Mouse (Mus musculus) hindlimb bud, embryonic 11.5 days (tissue): ENCODE data around the gene Vps13d.

Experiments
- DNase-seq: peaks from one replicate; pipeline ENCODE4 v3.0.0-alpha.2; 2012; ENCODE audit warnings: low read depth, low spot score; ENCODE audit errors: extremely low spot score

Gene Vps13d

DNA sequence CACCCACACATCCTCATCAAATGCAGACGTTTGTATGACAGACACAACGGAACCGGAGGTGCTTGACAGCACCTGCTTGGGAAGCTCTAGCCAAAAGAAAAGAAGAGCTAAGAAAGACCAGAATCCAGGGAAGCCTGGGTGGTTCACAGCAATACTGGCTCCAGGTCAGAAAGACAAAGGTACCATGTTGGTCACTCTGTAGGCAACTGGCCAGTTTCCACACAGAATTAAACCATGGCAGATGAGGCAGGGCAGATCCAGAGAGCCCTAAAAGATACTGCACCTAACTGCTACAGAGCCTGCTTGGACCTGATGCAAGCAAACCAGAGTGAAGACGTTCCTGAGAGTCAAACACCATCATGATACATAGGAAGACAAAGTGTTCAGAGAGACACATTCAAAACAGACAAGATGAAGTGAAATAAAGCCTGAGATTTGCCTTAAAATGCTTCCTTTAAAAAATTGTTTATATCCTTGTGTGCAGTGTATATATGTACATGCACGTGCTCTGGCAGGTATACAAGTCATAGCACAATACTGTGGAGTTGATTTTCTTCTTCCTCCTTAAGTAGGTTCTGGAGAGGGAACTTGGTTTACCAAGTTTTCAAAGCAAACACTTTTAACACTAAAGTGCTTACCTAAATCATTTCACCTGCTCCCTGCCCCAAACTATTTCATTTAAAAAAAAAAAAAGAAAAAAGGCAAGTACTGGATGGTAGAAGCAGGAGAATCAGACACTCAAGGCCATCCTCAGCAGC lies 44.3 kb downstream of the Vps13d start:
- DNase-seq, result no peak

GRCm38 (mm10) chr4:145147006-145147961 lies 47.5 kb downstream of the Vps13d start:
- DNase-seq, result no peak

DNA sequence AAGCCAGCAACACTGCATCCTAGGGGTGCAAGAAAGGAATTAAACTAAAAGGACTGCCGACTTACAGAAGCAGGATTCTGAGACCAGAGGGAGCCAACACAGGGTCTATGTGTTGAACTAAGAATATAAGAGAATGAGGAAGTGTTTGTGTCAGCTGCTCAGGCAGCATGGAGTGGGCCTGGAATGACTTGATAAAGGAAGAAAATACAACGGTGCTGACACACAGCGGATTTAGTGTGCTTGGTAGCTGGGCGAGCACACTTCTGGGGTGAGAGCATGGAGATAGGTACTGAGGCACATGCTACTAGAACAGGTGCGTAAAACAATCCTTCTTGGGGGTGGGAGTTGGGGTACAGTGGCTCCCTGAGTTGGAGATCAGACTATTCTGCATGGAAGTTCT lies 51.3 kb downstream of the Vps13d start:
- no peak for DNase-seq

GRCm38 (mm10) chr4:145136705-145137104 lies 58.1 kb downstream of the Vps13d start:
- DNase-seq, result no peak

- DNase-seq, result no peak
Measured at GRCm38 (mm10) chr4:145135473-145135872, 59.3 kb downstream of the Vps13d start.

GRCm38 (mm10) chr4:145130772-145131171 lies 64.0 kb downstream of the Vps13d start:
- no peak for DNase-seq

GRCm38 (mm10) chr4:145129956-145130548 lies 64.8 kb downstream of the Vps13d start:
- no peak for DNase-seq

- DNase-seq, result no peak
Measured at GRCm38 (mm10) chr4:145125463-145126220, 69.2 kb downstream of the Vps13d start.

DNA sequence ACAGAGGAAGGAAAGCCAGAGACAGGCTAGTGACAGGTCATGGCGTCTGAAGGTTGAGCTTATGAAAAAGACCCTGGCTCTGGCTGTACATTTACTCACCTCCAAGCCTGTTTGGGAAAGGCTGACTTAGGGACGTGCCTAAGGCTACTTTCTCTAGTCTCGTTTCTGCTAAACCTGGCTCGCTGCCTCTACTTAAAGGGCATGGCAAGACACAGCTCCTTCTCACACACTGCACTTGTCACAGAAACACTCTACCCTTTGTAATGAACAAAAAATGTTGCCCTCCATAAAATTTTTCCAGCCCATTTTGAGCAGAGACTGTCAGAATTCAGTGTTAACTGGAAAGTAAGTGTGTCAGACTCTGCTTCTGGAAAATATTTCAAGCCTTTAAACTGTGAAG lies 70.4 kb downstream of the Vps13d start:
- DNase-seq, result no peak

DNA sequence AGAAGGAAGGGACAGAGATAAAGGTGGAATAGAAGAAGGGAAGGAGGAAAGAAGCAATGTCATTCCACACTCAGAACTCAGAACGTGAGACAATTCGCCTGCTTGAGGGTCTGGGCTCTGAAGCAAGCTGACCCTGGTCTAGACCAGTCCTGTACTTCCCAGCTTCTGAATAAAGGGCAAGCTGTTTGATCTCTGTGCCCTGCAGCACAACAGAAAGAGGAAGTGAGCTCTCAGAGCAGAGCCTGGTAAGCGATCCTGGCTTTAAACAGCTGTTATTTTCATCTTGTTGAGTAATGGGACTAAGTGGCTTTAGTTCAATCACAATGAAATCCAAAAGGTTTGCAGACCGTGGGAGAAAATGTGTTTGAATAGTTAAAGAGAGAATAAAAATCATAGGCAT lies 83.2 kb downstream of the Vps13d start:
- DNase-seq, result no peak

DNA sequence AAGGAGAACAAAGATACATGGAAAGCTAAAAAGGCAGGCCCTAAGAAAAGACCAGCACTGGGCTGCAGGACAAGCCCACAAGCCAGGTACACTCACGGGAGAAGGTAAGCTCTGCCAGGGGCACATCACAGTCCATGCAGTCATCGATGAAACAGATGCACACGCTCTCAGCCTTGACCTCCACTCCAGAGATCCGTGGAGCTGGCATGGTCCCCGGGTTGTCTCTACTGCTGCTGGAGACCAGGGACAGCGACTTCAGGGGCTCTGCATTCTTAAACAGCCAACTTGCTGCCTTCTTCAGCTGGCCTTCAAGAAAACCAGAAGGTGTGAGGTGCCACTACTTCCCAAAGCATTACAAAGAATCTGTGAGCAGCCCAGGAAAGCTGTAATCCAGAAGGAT lies 84.1 kb downstream of the Vps13d start:
- no peak for DNase-seq

GRCm38 (mm10) chr4:145106796-145107195 lies 88.0 kb downstream of the Vps13d start:
- DNase-seq, result no peak

DNA sequence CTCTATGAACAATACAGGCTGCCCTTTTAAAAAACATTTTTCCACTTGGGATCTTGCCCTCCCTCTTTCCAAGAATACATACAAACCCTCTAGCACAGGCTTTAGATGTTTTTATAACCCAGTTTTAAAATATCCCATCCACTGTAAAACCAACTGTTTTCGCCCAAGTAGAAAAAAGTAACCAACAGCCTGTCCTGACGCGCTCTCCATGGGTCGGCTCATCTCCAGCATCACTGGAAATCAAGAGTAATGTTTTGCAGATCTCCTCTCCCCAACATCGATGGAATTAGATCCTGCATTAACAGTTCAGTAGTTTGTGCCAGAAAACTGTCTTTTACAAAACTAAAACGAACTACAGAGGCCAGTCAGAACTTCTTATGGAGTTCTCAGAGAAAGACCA lies 89.5 kb downstream of the Vps13d start:
- DNase-seq, result no peak

DNA sequence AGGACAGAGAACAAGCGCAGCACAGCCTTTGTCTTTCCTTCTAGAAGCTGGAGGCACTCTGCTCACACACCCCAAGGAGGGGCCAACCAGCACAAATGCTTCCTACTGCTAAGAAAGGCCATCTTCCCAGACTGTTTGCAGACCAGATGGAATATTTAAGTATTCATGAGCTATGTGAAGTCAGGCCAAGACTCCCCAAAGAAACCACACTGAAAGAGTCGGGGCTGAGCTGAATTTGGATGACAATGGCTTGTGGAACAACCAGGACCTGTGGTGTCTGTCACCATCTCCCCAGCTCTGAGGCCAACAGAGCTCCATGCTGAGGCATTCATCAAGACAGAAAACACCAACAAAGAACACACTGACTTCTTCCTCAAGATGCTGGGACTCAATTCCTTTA lies 89.9 kb downstream of the Vps13d start:
- DNase-seq, result no peak

DNA sequence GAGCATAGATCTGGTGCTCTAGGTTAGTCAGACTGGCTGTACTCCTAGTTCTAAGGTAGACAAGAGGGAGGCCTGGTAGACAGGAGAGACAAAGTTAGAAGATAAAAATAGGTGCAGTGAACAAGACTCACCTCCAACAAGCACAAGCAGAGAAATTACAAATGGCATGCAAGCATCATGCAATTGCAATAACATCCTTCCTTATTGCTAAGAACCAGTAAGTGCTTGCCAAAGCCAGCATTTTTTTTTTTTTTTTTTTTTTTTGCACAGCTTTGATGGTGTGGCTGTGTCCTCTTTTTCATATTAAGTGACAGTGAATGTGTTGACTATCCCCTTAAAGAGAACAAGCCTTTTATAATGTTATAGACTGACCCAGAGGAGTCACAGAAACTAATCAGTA lies 91.2 kb downstream of the Vps13d start:
- DNase-seq, result no peak

DNA sequence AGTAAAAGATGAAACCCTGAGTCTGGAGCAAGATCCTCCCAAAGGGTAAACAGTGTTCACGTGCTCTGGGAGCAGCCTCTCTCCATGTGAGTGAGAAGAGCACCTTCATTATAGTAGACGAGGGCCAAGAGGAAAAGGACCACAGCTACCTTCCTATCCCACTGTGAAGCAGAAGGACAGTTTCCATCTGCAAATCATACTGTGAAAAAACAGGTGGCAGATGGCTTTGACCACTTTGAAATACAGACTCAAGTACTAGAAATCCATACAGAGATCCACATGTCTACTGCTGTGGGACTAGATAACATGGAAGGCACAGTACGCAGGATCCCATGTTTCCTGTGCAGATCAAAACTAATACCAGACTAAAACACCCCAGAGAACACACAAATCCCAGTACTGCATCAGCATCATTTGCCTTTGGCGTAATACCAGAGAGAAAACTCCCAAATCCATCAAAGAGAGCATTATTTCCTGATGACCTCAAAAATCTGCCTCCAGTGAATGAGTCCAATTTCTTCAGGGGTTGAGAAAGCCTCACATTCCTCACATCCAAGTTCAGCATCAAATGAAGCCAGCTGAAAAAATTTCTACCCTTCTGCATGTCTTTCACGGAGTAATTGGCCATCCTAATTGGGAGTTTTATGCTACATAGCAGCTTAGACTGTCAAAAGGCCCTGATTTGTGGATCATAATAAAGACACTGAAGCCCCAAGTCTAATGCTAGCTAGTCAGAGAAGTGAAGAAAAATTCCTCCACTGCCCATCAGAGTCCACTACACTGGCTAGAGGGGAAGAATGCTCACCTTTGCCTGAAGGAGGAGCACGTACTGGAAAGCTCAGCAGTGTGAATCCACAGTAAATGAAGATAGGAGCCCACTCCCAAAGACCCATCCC lies 92.7 kb downstream of the Vps13d start:
- no peak for DNase-seq

DNA sequence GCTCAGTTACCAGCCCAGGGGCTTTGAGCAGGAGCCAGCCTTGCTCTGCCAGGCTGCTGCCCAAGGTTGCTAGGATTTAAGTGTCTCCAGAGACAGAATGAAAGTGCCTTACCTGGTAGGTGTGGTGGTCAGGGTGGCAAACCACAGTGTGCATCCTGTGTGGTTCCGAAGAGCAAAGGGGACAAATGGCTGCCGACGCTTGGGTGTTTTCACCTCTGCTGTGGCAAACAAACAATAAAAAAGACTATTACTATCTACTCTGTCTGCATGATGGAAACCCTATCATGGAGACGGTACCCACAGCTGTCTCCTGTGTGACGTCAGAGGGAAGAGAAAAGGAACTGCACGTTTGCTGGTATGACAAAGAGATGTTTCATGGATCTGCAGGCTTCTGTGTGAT lies 95.0 kb downstream of the Vps13d start:
- DNase-seq, result no peak

- no peak for DNase-seq
Measured at GRCm38 (mm10) chr4:145099344-145099743, 95.5 kb downstream of the Vps13d start.

- no peak for DNase-seq
Measured at GRCm38 (mm10) chr4:145097974-145098373, 96.8 kb downstream of the Vps13d start.

GRCm38 (mm10) chr4:145096481-145097039 lies 98.2 kb downstream of the Vps13d start:
- no peak for DNase-seq
